Mouse (Mus musculus) urinary bladder, adult 18-20 months (tissue): ENCODE measurements around the gene Cabp1.
A peak's percentile ranks its signal among the peaks of the same experiment; 100 is the strongest.
"Not testable (repeated sequence)": the region's sequence is repeated elsewhere in the genome, so short reads cannot be mapped to it uniquely, and the experiment has no call there.

Experiments used
- DNase-seq, 2 experiments: peaks; one replicate each; pipeline ENCODE4 v3.0.0; 2022; ENCODE audit warnings: low spot score in 2 of 2, mixed read lengths in 2 of 2

Cabp1 gene

DNA sequence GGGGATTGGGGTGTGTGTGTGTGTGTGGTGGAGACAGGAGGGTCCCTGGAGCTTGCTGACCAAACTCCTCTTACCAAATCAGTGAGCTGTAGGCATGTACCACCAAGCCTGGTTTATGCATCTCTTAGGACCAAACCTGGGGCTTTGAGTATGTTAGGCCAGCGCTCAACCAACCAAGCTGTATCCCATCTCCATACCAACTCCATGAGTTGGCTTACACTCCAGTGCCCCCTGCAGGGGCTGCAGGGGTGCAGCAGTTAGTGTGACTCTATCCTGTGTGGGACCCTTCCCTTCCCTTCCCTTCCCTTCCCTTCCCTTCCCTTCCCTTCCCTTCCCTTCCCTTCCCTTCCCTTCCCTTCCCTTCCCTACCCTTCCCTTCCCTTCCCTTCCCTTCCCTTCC is 19.6 kb downstream of the Cabp1 start:
- DNase-seq: no peak

DNA sequence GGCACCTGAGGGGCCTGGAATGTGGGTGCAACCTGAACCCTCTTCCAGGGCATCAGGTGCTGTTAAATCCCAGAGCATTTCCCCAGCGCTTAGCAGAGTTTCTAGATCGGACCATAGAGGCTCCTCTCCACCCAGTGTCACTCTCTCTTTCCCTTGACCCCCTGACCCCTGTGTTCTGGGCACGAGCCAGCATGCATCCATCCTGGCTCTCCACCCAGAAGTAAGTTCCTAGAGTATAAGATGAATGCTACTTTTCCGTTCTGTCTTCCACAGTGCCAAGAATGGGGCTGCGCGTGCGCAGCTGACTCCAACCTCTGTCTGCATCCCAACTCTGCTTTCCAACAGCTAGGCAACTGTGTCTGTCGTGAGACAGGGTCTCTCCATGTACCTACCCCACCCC is 24.0 kb downstream of the Cabp1 start:
- DNase-seq: no peak

DNA sequence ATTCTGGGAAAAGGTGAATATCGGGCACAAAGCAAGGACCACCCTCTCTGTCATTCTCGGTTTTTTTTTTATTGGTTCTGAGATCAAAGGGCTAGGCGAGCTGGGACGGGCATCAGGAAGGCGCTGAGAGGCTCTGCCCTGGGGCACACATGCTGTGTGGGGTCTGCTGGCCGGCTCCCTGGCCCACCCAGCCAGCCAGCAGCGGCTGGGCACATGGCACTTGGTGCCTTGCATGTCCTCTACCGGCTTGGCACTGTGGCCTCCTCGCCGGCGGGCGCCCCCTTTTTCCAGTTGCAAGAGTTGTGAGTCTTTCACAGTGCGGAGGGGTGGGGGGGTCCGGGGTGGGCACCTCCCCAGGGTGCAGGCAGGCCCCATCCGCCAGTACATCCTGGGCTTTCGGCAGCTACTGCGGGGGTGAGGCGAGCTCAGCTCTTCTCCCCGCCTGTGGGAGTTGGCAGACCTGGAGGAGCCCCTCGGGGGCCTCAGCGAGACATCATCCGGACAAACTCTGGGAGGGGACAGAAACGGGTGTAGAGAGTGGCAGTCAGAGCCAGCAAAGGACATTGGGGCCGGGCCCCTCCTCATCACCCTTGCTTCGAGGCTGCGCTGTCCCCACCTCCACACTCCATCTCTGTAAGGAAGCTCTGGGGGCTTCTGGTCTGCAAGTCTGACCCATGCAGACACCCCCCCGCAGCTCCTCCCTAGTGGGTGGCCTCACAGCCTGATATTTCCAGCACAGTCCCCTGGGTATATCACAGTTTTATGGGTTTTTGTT is 25.4 kb downstream of the Cabp1 start:
- no peak for DNase-seq

DNA sequence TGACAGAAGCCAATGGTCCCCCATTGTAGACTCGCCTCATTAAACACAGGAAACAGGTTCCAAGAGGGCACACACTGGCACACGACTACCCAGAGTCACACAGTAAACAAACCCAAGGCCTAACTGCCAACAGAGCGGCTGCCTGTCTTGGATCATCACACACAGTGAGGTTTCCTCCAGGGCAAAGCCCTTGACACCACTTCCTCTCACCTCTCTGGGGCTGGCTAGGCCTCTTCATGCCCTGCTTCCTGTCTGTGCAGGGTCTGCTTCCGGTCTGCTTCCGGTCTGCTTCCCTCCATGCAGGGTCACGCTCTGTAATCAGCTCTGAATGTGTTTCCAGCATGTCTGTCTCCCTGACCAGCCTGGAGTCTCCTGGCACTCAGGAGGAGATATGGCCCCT is 26.8 kb downstream of the Cabp1 start:
- DNase-seq: no peak

DNA sequence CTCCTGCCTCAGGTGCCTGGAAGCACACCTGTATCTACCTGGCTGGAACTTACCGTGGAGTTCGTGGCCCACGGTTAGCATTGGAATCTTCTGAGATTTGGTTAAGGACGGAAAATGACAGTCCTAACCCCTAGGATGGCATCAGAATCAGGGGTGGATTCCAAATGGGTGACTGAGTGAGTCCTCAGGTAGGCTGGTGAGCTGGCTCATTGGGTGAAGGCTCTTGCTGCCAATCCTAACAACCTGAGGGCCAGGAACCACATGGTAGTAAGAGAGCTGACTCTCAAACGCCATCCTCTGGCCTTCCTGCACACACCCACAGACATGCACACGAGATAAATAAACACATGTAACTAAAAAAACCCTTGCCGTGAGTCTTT is 27.4 kb downstream of the Cabp1 start:
- DNase-seq: no peak

DNA sequence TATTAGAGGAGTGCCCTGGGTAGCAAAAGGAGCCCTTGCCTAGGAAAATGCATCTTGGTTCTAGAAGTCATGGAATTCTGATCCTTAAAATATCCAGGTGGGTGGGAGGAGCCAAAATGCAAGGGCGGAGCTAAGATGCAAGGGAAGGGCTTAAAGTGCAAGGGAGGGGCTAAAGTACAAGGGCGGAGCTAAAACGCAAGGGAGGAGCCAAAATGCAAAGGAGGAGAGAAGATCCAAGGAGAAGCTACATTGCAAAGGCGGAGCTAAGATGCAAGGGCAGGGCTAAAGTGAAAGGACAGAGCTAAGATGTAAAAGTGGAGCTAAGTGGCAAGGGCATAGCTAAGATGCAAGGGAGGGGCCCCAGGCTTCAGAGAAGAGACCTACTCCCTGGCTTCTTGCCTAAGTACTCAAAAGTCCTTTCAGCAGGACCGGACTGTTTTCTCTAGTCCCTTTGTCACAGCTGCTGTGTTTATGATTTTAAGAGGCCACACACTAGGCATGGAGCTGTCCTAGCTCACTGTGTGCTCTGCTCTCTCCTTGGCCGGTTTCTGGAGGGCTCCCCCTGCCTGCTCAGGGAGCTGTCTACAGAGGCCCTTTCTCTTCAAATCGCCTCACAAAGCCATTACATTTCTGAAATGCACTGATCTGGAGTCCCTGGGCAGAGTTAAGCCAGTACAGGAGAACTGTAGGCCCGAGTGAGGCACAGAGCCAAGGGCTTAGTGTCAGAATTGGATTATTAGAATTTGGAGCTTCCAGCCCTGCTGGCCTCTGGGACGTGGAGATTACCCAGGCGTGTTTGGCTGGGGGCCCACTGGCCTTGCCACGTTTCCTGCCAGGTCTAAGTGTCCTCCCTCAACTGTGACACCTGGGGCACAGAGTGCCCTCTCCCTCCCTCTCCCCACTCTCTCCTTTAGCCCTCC is 28.0 kb downstream of the Cabp1 start:
- DNase-seq: no peak

DNA sequence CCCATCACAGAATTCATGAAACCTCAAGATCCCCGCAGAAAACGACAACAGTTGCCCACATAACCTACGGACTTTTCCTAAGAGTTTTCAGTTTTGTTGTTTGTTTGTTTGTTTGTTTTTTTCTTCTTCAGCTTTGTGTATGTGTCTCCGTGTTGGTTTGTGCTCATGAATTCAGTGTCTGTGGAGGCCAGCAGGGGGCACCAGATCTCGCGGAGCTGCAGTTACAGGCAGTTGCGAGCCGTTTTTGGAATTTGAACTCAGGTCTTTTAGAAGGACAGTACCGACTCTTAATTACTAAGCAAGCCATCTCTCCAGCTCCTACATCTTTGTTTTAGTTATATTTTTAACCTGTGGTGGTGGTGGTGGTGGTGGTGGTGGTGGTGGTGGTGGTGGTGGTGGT is 28.8 kb downstream of the Cabp1 start:
- no peak for DNase-seq

DNA sequence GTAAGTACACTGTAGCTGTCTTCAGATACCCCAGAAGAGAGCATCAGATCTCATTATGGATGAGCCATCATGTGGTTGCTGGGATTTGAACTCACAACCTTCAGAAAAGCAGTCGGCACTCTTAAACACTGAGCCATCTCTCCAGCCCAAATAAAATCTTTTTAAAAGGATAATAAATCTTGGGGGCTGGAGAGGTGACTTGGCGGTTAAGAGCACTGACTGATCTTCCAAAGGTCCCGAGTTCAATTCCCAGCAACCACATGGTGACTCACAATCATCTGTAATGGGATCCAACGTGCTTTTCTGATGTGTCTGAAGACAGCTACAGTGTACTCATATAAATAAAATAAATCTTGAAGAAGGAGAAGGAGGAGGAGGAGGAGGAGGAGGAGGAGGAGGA is 29.7 kb downstream of the Cabp1 start:
- DNase-seq: not testable (repeated sequence)

DNA sequence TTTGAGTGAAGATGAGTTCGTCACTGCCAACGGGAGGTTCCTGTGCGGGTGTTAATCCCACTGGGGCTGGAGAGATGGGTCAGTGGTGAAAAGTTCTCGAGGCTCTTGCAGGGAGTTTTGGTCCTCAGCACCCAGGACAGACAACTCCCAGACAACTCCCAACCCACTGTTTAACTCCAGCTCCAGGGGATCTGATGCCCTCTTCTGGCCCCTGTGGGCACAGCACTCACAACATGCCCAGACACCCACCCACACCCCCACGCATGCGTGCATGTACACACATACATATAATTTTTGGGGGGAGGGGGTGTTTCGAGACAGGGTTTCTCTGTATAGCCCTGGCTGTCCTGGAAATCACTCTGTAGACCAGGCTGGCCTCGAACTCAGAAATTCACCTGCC is 30.6 kb downstream of the Cabp1 start:
- DNase-seq: peak in 1 of 2 experiments; percentile 54

DNA sequence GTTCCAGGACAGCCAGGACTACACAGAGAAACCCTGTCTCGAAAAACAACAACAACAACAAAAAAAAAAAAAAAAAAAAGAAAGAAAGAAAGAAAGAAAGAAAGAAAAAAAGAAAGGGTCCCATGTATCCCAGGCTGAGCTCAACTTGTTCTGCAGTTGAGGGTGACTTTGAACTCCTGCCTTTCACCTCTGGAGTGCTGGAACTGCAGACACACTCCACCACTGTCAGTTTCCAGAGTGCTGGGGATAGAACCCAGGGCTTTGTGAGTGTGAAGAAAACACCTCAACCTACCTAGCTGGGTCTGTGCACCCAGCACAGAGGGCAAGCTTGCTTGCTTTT is 32.3 kb downstream of the Cabp1 start:
- DNase-seq: not testable (repeated sequence)

DNA sequence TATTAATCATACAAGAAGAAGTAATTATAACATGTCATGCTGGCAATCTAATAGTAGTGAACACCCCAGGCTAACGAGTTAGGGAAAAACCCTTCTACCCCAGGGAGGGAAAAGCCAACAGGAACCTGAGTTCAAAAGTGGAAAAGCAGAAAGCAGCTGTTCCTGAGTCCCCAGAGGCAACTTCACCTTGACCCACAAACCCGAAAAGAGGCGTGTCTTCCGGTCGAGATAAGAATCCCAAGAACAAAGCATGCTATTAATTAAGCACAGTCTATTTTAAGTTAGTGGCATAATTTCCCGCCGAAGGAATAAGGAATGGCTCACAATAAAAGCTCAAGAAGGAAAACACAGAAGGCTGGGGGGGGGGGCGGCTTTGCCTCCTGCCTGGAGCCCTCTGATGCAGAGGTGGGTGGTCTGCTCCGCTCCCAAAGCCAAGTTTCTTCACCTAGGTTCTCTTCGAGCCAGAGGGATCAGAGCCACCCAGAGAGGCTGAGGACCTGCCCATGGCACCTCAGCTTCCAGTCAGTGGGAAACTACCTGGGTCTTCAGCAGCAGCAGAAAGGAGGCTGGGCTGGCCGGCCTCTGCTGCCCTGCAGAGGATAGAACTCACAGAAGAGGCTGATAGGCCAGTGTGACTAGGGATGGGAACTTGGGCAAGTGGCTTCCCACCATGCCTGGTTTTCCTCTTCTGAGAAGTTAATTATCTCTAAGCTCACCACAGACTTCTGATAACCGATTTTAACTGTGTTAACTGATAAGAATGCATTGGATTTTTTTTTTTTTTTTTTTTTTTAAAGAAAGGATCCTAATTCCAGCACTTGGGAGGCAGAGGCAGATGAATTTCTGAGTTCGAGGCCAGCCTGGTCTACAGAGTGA is 32.9 kb downstream of the Cabp1 start:
- DNase-seq: no peak

DNA sequence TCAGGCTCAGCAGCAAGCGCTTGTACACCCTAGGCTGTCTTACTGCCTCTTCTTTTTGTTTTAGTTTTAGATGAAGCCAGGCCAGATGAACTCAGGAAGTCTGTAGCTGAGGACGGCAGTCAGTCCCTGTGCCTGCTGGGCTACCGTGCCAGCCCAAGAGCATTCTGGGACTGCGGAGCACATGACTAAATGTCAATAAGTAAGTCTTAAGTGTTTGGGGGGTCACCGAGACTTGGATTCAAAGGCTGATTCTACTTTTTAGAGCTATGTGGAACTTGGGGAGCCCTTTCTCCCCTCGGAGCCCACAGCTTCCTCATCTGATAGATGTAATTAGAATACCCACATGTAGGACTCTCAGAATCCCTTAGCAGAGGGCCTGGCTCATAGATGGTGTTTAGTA is 33.5 kb downstream of the Cabp1 start:
- DNase-seq: no peak

DNA sequence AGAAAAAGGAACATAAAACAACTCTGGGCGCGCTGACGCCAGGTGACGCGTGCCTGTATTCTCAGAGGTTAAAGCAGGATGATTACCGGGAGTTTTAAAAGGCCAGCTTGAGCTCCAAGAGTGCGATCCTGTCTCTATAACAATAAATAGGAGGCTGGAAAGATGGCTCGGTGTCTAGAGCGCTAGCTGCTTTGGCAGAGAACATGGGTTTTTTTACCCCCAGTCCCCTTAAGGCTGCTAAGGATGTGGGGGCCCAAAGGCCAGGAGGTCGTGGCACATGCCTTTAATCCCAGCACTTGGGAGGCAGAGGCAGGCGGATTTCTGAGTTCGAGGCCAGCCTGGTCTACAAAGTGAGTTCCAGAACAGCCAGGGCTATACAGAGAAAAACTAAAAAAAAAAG is 35.0 kb downstream of the Cabp1 start:
- no peak for DNase-seq

DNA sequence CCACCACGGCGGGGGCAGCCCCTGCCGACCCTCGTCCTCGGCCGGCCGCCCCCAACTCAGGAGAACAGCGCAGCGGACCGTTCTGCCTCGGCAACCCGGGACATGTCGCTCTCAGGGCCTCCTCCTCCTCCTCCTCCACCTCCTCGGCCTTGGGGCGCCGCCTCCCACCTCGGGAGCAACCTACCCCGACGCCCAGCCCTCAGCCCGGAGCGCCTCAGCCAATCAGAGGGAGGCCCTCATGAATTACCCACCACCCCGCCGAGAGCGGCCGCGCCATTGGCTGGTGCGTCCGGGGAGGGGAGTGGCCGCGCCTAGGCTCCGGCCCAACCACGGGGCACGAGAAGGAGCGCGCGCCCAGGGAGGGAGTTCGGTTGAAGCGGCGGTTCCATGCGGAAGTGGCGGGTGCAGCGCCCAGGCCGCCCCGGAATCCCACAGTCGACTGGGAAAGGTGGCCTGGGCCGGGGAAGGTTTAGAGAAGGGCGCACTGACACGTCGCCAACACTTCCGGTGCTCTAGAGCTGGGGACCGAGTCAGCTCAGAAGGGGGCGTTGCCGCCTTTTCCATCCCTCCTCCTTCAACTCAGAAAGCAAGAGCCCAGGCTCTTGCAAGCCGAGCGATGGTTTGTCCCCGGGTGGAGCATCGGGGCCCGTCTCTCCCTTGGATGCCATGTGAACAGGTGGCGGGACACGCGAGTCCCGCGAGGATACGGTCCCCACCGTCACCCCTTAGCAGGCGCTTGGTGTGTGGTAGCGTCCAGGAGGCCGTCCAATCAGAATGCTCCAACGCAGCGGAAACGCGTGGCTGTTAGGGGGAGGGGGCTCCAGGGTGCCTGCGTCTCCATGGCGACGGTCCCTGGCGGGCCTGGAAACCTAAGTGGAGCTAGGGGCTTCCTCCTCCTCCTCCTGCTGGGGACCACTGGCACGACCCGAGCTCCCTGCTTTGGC is 35.9 kb downstream of the Cabp1 start, which contains the start of gene Mlec:
Gene Mlec (minus strand): TSS at position 140 of the 944 bp plus-strand sequence.
- DNase-seq: peak; percentile 97 to 99

DNA sequence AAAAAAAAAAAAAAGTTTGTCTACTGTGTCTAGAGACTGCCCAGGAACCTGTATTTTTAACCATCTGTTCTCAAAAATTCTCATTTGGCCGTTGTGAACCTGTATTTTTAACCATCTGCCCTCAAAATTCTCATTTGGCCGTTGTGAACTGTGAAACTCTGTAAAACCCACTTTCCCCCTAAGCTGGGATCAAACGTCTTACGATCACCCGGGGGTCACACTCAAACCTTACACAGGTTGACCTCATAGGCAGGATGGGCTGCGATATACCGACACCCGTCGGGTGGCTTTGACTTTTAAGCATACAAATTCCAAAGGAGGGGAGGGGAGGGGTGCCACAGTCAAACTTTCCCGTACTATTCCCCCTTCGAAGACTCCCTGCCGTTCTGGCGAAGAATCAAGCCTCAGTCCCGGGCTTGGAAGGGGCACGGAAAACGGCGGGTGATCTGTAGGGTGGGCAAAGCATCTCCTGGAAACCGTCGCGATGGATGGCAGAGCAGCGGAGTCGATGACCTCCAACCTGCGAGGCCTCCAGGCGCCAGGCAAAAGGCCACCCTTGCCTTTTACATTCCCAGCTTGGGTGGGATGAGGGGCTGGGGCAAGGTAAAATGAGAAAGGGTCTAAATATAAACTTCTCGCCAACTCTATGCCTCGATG is 37.1 kb downstream of the Cabp1 start:
- DNase-seq: no peak

DNA sequence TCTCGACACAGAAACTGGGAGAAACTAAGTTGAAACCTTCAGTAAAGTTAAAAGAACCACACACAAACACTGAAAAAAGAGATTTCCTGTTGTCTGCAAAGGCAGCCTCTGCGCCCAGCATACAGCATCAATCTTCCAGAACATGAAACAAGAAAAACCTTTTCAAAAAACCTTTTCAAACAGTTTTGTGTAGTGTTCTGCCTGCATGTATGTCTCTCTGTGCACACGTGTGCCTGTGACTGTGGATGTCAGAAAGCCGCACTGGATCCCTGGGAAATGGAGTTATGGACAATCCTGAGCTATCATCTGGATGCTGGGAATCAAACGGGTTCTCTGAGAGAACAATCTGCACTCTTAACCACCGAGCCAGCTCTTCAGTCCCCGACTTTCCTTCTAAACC is 37.8 kb downstream of the Cabp1 start:
- no peak for DNase-seq

DNA sequence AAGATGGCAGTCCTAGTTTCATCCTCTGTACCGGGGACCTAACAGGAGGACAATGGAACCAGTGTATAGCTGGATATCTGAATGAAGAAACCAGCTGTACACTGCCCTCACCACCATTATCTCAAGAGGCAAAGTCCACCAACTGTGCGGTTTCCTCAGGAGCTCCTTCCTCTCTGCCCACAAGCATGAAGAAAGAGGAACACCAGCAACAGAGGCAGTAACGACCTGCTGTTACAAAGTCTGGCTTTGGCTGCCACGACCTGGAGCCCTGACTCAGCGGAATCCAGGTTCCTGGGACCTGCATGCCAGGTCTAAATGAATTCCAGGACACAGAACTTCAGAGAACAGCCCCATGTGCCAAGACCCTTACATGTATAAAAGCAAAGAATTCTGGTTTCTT is 38.4 kb downstream of the Cabp1 start:
- DNase-seq: no peak

DNA sequence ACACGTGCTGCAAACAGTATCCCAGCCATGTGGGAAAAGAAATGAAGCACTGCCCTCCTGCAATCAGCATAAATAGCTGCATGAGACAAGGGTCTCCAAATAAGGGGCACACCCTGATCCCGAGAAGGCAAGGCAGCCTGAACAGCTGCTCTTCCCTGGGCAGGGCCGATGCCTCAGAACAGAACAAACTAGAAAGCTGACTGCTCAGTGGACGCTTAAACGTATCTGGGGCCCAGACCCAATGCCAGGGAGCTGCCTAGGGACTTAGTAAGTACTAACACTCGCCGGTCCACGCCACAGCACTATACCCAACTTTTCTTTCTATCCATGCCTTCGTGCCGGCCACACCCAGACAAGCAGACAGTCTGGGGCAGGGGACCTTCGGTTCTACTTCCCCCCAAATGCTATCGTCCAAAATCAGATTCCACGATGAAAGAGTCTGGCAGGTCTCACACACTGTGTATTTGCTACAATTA is 39.0 kb downstream of the Cabp1 start:
- DNase-seq: no peak

DNA sequence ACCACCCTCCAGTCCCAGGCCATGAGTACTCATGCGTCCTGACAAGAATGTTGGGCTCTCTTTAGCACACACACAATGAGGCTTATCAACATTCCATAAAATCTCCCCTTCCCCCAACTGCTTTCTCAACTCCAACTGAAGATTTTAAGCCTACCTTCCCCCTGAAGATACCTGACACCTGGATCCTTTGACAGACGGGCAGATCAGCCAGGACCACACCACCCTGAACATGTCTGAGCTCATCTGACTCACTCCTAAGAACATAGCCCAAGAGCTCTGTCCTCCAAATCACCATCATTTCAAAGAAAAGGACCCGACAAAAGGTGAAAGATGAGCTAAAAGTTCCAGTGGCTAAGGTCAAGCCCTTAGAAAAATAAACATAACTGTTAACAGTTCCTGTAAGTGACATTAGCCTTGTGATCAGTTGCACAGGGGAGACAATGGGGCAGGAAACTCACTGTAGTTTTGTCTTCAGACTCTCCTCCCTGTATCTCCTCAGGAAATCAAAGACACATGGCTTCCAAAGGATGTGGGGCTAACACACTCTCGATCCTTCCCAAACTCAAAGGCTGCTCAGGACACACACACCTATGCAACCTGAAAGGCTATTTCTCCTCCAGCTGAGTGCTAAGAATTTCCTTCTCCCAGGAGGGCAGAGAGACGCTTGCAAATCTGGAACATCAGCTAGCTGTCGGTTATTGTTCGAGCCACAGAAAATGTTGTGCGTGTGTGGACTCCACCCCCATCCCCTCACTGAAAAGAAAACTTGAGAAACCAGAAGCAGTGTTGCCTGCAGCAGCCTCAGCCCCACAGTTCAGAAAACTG is 41.8 kb downstream of the Cabp1 start:
- DNase-seq: no peak
